Mouse (Mus musculus) megakaryocyte, adult 5-6 weeks (primary cell): Measurements from ENCODE around the gene Tamm41. TPM values are rescaled to one million over a fixed set of nuclear protein-coding genes. Genes with fewer than 3 reads are reported as not detected.

ENCODE experiments used
- total RNA-seq, 2 experiments: library from RNA; stranded (forward) in 1 of 2; stranded (reverse) in 1 of 2; fragments of 153-499, 151-499 nt in 1 of 2; fragments of 221-1000, 200-1000 nt in 1 of 2; gene quantifications; 2 replicates each; pipeline versions ENCODE4 v1.2.3 to v1.2.4; 2015 to 2017

The Tamm41 gene
- total RNA-seq, 2 experiments from 2014 or later: 24.9 to 29.5 TPM

Other genes with a start within 250 kb of the Tamm41 start
- gene Vgll4, start 67.9 kb downstream of the Tamm41 start, total RNA-seq (2015): 9.4 and 9.7 TPM in 2 replicates
- gene Vgll4, start 67.9 kb downstream of the Tamm41 start, total RNA-seq (2017): 26.4 and 29.7 TPM in 2 replicates
- not detected in 2 replicates for gene Syn2, start 97.0 kb upstream of the Tamm41 start, total RNA-seq (2015)
- gene Syn2, start 97.0 kb upstream of the Tamm41 start, total RNA-seq (2017): not detected in 2 replicates
- gene Gm17482, start 189.5 kb upstream of the Tamm41 start, total RNA-seq (2015): not detected in 2 replicates
- not detected in 2 replicates for gene Gm17482, start 189.5 kb upstream of the Tamm41 start, total RNA-seq (2017)
- 0.02 TPM in 1 of 2 replicates, not detected in the other for gene Timp4, start 214.3 kb upstream of the Tamm41 start, total RNA-seq (2015)
- not detected in 2 replicates for gene Timp4, start 214.3 kb upstream of the Tamm41 start, total RNA-seq (2017)